8 mouse cellular contexts compared by ENCODE assay signal in genomic region chr14:30354127-30354463, GRCm38 (mm10).
DNase-seq lines count a peak whose midpoint lies in the region; ATAC-seq and TF ChIP-seq lines count a peak whose summit lies in the region.

No protein-coding gene starts in this region.

- H3K9ac ChIP-seq in lung, embryonic 16.5 days (ENCODE audit: low read length), result peak overlapping the region; percentile 80
- H3K9ac ChIP-seq in limb, embryonic 14.5 days (ENCODE audit: low read depth, low read length, severe bottlenecking), result peak overlapping the region; percentile 80
- H3K9ac ChIP-seq in stomach, embryonic 15.5 days, result 0 out of 2 replicates have a peak overlapping the region, but pooled peaks have one; percentile 51

- no peaks in the 10 kb centered on the region for H3K9me3 ChIP-seq in lung, embryonic 16.5 days (ENCODE audit: control insufficient read depth, low read length)
- no peaks in the 10 kb centered on the region for H3K9me3 ChIP-seq in limb, embryonic 14.5 days (ENCODE audit: control insufficient read depth, low read length)
- H3K9me3 ChIP-seq in stomach, embryonic 15.5 days, result no peaks in the 10 kb centered on the region

- H3K4me3 ChIP-seq in lung, embryonic 16.5 days (ENCODE audit: low read length), result peak overlapping the region; percentile 68
- H3K4me3 ChIP-seq in limb, embryonic 14.5 days (replicated peaks; ENCODE audit: low read length), result peak overlapping the region; percentile 63
- peak overlapping the region; percentile 58 for H3K4me3 ChIP-seq in stomach, embryonic 15.5 days (replicated peaks)

- WGBS in lung, embryonic 16.5 days, result 5% methylated on average over 8 of the region's 8 CpGs
- WGBS in limb, embryonic 14.5 days, result 4% methylated on average over 8 of the region's 8 CpGs
- WGBS in stomach, embryonic 15.5 days, result 14% methylated on average over 8 of the region's 8 CpGs

- peak overlapping the region; percentile 73 for H3K27ac ChIP-seq in lung, embryonic 16.5 days (ENCODE audit: low read length)
- H3K27ac ChIP-seq in limb, embryonic 14.5 days (replicated peaks; ENCODE audit: low read depth, low read length), result 0 out of 2 replicates have a peak overlapping the region, but pooled peaks have one; percentile 26
- H3K27ac ChIP-seq in stomach, embryonic 15.5 days, result peak overlapping the region; percentile 57; the same call in 1 of the 2 replicates

- peak overlapping the region; percentile 95 for H3K4me2 ChIP-seq in lung, embryonic 16.5 days (ENCODE audit: low read depth, low read length)
- H3K4me2 ChIP-seq in limb, embryonic 14.5 days (replicated peaks; ENCODE audit: low read depth, low read length, severe bottlenecking), result peak overlapping the region; percentile 96
- peak overlapping the region; percentile 85 for H3K4me2 ChIP-seq in stomach, embryonic 15.5 days

- H3K27me3 ChIP-seq in lung, embryonic 16.5 days (ENCODE audit: control insufficient read depth, insufficient read depth, low read depth, low read length), result peaks cover 5% of the 10 kb centered on the region; the same call in 1 of the 2 replicates
- H3K27me3 ChIP-seq in limb, embryonic 14.5 days (ENCODE audit: control insufficient read depth, insufficient read depth, low read length), result no peaks in the 10 kb centered on the region
- 0 out of 2 replicates have a peak, but pooled peaks cover 3% of the 10 kb centered on the region for H3K27me3 ChIP-seq in stomach, embryonic 15.5 days (replicated peaks)

- 0 out of 2 replicates have a peak, but pooled peaks have one; percentile 23 for ATAC-seq in cerebellum, adult (ENCODE audit: insufficient number of reproducible peaks, low FRiP score, low TSS enrichment)
- ATAC-seq in lung, embryonic 16.5 days (ENCODE audit: low read depth), result no peak
- peak; percentile 3; the same call in 1 of the 2 replicates for ATAC-seq in limb, embryonic 14.5 days (ENCODE audit: low FRiP score, low read depth)
- ATAC-seq in stomach, embryonic 15.5 days (ENCODE audit: insufficient read depth, low FRiP score, low read depth), result no peak

- no peak for DNase-seq in cerebellum, postnatal 10 days
- no peak for DNase-seq in lung, postnatal 4 days
- no peak for DNase-seq in limb, embryonic 14.5 days (ENCODE audit: low spot score)
- no peak for DNase-seq in B cell, adult 2 months
- no peak for DNase-seq in cerebellum, adult 8-10 months

- TF ChIP-seq POLR2A in limb, embryonic 14.5 days (IDR thresholded peaks at IDR 0.05; ENCODE audit: borderline replicate concordance, extremely low read depth, insufficient read depth, insufficient read length), result no peak

- H3K36me3 ChIP-seq in lung, embryonic 16.5 days (ENCODE audit: control insufficient read depth, insufficient read depth, low read length), result no peaks in the 10 kb centered on the region
- H3K36me3 ChIP-seq in limb, embryonic 14.5 days (ENCODE audit: control insufficient read depth, insufficient read depth, low read length), result no peaks in the 10 kb centered on the region
- H3K36me3 ChIP-seq in stomach, embryonic 15.5 days, result no peaks in the 10 kb centered on the region

- H3K4me1 ChIP-seq in lung, embryonic 16.5 days (replicated peaks; ENCODE audit: control insufficient read depth, insufficient read depth, low read length), result peaks cover 13% of the 10 kb centered on the region
- H3K4me1 ChIP-seq in limb, embryonic 14.5 days (ENCODE audit: control insufficient read depth, insufficient read depth, low read length), result peaks cover 15% of the 10 kb centered on the region; the same call in 1 of the 2 replicates
- peaks cover 10% of the 10 kb centered on the region; the same call in 1 of the 2 replicates for H3K4me1 ChIP-seq in stomach, embryonic 15.5 days

Comparison
In these comparisons a context has a peak if more than half of its experiments do, and no peak if none do; other contexts are left out.
1. ATAC-seq: peak in cerebellum, adult (single experiment) and limb, embryonic 14.5 days (single experiment); none in lung, embryonic 16.5 days (single experiment) and stomach, embryonic 15.5 days (single experiment).
2. Peak in every context shown above with its lines, with median percentiles within 50 percentile points of each other: H3K27ac ChIP-seq, H3K4me2 ChIP-seq, H3K4me3 ChIP-seq and H3K9ac ChIP-seq.